Mouse (Mus musculus): ENCODE measurements around the gene Olfr374.
"Not testable (repeated sequence)": the region's sequence is repeated elsewhere in the genome, so short reads cannot be mapped to it uniquely, and the experiment has no call there.

Olfr374 gene

GRCm38 (mm10) chr8:72106740-72107139, at the start of gene Olfr374:
Olfr374 (plus strand) TSS chr8:72107040.
- DNase-seq (ENCODE audit: low spot score in 2 of 2) = no peak

DNA sequence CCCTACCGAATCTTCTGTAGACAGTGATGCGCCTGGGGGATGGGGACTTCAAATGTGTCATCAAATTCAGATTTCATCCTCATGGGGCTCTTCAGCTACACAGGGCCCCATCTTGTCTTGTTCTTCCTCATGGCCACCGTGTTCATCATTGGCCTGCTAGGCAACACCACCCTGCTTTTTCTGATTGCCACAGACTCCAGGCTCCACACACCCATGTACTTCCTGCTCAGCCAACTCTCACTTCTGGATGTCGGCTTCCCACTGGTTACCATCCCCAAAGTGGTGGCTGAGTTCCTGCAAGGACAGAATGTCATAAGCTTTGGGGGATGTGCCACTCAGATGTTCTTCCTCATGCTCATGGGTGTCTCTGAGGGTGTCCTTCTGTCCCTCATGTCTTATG, 49.2 kb upstream of the Olfr374 start:
- DNase-seq (ENCODE audit: low spot score in 2 of 2) = not testable (repeated sequence)

DNA sequence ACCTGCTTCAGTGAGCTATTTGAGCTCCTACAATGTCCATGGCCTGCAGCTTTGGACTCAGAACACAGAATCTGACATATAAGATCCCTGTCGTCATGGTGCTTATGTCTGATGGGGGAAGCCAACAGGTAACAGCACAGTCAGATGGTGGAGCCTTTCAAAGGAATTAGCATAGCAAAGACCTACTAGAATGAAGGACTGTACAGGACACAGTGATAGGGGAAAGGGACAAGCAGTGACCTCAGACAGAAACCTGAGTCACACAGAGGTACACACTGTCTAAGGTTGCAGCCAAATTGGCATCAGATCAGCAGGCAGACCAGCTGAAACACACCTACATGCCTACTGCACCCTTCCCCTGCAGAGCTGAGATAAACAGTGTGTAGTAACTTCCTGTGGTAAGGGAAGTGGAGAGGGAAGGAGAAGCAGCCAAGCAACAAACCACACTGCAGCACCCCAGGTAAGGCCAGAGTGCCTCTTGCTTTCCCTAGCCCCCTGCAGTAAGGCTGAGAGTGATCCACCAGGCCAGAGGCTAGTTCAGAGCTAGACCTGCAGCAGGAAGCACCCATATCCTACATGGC, 39.9 kb upstream of the Olfr374 start:
- DNase-seq (ENCODE audit: low spot score in 2 of 2) = not testable (repeated sequence)

DNA sequence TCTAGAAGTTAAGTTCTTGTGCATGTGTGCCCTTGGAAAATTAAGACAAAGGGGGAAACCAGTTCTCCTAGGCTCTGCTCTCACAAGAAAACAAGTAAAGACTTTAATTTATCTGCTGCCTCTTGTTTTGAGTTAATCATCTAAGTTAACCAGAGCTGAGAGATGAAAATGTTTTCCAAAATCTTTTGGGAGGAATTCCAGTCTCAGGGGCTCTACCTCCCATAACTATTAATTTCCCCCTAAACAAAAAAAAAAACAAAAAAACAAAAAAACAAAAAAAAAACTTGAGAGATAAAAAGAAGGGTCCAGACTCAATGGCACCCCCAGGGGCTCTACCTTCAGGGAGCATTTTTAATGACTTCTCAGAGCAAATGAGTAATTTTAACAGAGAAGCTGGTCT, 24.0 kb upstream of the Olfr374 start, which contains the start of gene Olfr373:
Gene Olfr373 (plus strand): TSS at position 301 of the 400 bp plus-strand sequence.
- not testable (repeated sequence) for DNase-seq (ENCODE audit: low spot score in 2 of 2)

GRCm38 (mm10) chr8:72084744-72085143, 22.1 kb upstream of the Olfr374 start:
- no peak for DNase-seq (ENCODE audit: low spot score in 2 of 2)

DNA sequence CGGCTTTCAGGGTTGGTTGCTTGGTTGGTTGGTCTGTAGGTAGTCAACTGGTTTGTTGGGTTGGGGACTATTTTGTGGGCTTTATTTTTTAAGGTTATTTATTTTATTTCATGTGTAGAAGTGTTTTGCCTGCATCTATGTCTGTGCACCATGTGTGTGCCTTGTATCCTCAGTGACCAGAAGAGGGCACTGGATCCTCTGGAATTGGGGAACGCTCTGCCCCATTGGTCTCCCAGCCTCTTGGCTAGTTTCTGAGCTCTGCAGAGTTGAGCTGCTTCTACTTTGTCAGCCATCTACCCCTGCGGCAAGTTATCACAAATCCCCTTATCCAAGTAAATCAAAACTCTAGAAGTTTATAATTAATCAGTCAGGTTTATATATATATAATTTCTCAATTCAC, 19.2 kb upstream of the Olfr374 start:
- DNase-seq (ENCODE audit: low spot score in 2 of 2) = not testable (repeated sequence)

DNA sequence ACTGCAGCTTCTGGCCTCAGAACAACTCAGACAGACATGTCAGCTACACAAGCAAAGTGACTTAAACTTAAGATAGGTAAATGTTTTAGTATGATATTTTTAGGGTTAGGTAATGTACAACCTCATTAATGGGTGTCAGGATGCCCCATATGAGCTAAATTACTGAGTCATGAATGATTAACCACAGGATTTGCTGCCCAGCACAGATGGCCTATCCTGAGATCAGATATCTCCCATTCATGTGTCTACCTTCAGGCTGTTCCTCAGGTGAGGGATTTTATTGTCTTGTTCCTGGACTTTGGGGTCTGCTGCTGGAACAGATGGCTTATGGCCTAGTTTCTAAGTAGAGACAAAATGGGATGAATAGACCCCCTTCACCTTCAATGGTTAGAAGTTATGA, 10.1 kb upstream of the Olfr374 start:
- DNase-seq (ENCODE audit: low spot score in 2 of 2) = not testable (repeated sequence)

GRCm38 (mm10) chr8:72099377-72100103, 7.3 kb upstream of the Olfr374 start:
- DNase-seq (ENCODE audit: low spot score in 2 of 2) = peak; percentile 5 to 11

- no peak for DNase-seq (ENCODE audit: low spot score in 2 of 2)
Measured at GRCm38 (mm10) chr8:72105165-72105564, 1.7 kb upstream of the Olfr374 start.

DNA sequence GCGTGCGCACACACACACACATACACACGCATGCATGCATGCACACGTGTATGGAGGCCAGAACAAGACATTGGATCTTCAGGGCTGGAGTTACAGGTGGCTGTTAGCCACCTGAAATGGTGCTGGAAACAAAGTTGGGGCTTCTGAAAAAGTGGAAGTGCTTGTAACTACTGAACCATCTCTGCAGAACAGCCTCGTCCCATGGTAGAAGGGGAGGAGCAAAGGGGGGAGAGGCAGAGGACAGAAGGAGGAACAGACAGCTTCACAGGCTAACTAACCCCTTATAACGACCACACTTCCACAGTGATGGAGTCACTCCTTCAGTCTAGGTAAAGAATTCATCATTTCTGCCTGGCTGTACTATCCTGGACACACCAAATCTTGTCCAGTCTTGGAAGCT, 4.0 kb downstream of the Olfr374 start:
- DNase-seq (ENCODE audit: low spot score in 2 of 2) = no peak

- DNase-seq (ENCODE audit: low spot score in 2 of 2) = no peak
Measured at GRCm38 (mm10) chr8:72112486-72112885, 5.6 kb downstream of the Olfr374 start.

GRCm38 (mm10) chr8:72115202-72115601, 8.4 kb downstream of the Olfr374 start:
- DNase-seq (ENCODE audit: low spot score in 2 of 2) = no peak

GRCm38 (mm10) chr8:72118616-72119015, 11.8 kb downstream of the Olfr374 start:
- DNase-seq (ENCODE audit: low spot score in 2 of 2) = no peak

DNA sequence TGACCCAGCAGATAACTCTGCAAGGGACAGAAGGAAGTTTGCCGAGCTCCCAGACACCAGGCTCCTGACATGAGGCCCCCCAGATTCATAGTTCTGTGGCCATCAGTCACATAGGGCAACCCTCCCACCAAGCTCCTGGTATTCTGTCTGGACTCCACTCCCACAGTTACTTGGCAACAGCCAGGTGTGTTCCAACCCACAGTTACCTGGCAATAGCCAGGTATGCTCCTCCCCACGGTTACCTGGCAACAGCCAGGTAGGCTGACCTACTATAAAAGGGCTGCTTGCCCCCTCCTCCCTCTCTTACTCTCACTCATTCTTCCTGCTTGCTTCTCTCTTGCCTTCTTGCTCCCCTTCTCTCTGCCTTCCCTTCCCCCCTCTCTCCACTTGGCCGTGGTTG, 14.6 kb downstream of the Olfr374 start:
- not testable (repeated sequence) for DNase-seq (ENCODE audit: low spot score in 2 of 2)

- DNase-seq (ENCODE audit: low spot score in 2 of 2) = no peak
Measured at GRCm38 (mm10) chr8:72121997-72122396, 15.2 kb downstream of the Olfr374 start.

DNA sequence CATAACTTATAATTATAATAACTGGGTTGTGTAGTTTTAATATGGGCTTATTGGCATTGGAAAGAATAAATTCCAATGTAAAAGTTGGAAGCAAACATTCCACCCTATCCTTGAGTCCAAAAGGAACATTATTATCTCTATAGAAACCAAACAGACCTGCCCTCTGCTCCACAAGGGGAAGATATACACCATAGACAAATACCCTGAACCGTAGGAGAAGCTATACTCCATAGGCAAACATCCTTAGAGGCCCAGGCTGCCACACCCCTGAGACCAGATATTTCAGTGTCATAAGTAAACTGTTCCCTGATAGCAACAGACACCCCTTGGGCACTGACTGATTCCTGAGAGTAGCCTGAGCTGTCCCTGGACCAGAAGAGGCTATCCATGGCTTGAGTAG, 21.0 kb downstream of the Olfr374 start:
- no peak for DNase-seq (ENCODE audit: low spot score in 2 of 2)

GRCm38 (mm10) chr8:72131251-72131650, 24.4 kb downstream of the Olfr374 start:
- DNase-seq (ENCODE audit: low spot score in 2 of 2) = no peak

DNA sequence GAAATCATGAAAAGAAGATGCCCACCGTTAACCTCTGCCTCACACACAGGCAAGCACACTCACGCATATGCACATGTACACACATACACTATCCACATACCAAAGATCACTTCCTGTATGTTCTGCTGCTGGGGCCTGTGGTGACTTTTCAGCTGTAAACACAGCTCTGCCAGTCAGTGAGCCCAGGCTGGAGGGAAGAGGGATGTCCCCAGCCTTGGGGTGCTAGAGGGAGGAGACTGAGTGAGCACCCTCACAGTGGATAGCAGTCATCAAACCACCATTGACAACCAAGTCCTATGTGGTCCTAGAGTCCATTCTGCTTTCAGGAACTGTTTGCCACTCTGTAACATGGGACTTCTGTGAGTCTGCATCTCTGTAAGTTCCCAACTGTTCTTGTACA, 25.1 kb downstream of the Olfr374 start:
- no peak for DNase-seq (ENCODE audit: low spot score in 2 of 2)

DNA sequence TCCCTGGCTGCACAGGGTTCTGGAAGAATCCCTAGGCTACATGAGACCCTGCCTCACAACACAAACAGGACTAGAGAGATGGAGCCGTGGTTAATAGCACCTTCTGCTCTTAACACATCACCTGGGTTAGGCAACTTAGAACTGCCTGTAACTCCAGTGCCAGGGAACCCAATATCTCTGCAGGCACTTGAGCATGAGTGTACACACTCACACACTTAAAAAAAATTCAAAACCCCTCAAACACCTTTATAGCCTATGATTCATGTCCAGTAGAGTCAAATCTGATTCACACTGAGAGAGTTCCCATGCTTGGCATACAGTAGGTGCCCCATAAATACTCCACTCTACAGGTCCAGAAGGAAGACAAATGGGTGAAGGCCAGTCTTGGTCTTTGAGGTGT, 25.6 kb downstream of the Olfr374 start:
- DNase-seq (ENCODE audit: low spot score in 2 of 2) = no peak

GRCm38 (mm10) chr8:72132891-72133290, 26.1 kb downstream of the Olfr374 start:
- DNase-seq (ENCODE audit: low spot score in 2 of 2) = no peak

DNA sequence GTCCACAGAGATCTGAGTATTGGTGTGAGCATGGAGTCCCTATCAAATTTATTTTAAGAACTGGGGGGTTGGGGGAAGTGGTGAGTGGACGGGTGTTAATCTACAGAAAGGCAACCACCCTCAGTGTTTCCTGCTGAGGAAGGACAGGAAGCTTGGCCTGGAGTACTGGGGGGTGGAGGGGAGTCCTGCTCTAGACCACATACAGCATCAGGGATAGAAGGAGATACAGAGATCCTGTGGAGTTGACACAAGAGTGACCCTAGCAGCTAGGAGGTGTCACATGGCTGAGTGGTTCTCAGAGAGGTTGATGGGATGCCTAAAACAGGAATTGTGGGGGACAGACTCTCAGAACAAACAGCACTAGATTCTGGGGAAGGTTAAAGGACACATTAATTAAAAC, 26.7 kb downstream of the Olfr374 start:
- DNase-seq (ENCODE audit: low spot score in 2 of 2) = no peak

GRCm38 (mm10) chr8:72134756-72135445, 28.1 kb downstream of the Olfr374 start, which contains the start of gene Tpm4:
Tpm4 (plus strand) TSS chr8:72134975.
- peak; percentile 58 to 65 for DNase-seq (ENCODE audit: low spot score in 2 of 2)

All from urinary bladder, adult 18-20 months (tissue).